Mouse (Mus musculus): ENCODE results near the gene Camkmt.

DNA sequence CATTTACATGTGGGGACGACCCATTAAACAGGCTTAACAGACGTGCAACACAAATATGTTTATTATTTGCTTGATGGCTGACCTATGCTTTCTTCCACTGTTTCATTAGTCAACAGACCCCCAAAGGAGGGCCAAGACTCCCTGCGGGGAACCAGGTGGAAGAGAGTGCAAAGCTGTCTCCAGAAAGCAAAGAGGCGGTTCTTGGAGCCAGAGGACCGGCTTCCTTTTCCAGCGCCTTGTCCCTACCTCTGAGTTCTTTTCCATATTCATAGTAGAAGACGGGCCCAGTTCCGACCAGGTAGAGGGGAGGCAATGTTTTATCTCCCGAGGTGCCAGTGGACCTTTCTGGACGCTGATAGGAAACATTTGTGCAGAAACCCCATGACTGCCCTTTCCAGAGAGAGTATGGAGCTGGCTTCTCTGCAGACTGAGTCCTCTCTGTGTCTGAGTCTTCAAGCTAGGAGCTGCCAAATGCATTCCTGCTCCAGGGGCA lies 399.2 kb downstream of the Camkmt start:
- TF ChIP-seq POLR2A (IDR thresholded peaks at IDR 0.05; ENCODE audit: low read depth, low read length) = no peak
- no peak for TF ChIP-seq CTCF (IDR thresholded peaks at IDR 0.05; ENCODE audit: borderline replicate concordance, insufficient read depth, low read length)

Data from embryonic fibroblast, embryonic 13.5 days (primary cell).